ENCODE assay signal across 8 mouse cellular contexts in the genomic region with DNA sequence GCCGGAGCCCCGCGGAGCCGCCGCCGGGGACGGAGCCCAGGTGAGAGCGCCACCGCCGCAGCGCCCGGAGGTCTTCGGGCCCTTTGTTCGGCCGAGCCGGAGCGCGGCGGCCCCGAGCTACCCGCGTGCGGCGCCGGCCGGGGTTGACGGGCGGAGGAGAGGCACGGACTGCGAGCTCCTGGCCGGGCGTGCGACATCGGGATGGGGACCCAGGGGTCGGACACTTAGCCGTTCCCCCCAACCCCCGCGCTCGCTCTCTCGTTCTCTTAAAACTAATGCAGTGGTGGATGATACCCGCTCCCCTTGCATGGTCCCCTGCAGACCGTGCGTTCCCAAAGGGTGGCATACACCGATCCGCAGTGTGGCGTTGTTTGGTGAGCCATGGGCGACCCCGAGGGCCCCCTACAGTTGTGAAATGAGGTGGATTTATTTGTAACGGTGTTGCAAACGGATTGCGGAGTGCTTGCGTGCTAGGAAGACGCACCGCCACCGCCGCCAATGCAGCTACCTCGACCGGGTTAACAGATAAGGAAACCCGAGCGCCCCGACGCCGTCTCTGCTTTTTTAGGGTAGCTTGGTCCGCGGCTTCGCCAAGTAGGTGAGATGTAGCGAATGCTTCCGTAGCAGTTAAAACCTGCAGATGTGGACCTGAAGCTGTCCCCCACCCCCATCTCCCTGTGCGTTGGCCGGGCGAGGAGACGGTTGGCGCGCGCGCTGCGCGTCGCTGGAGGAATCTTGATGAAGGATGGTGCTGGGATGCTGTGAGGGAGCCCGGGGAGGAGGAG. TPM values are rescaled to one million over a fixed set of nuclear protein-coding genes. Genes with fewer than 3 reads are reported as not detected.
DNase-seq lines count a peak whose midpoint lies in the region; ATAC-seq and TF ChIP-seq lines count a peak whose summit lies in the region.

No protein-coding gene starts in this region.

- H3K4me2 ChIP-seq in forebrain, embryonic 12.5 days: peak overlapping the region; percentile 77
- peak overlapping the region; percentile 93 for H3K4me2 ChIP-seq in heart, embryonic 16.5 days (ENCODE audit: low read depth, low read length)
- peak overlapping the region; percentile 81 for H3K4me2 ChIP-seq in liver, postnatal 0 days (ENCODE audit: low read depth, low read length)

- peak overlapping the region; percentile 96 for H3K4me3 ChIP-seq in ES-Bruce4 (ENCODE audit: low read depth, low read length)
- H3K4me3 ChIP-seq in forebrain, embryonic 12.5 days (replicated peaks): peak overlapping the region; percentile 97
- H3K4me3 ChIP-seq in heart, embryonic 16.5 days (ENCODE audit: low read length): peak overlapping the region; percentile 91
- peak overlapping the region; percentile 80 for H3K4me3 ChIP-seq in liver, postnatal 0 days (ENCODE audit: low read depth, low read length)
- peak overlapping the region; percentile 98 for H3K4me3 ChIP-seq in olfactory bulb, adult 2 months (ENCODE audit: insufficient read depth, low read depth, low read length)

- ATAC-seq in forebrain, embryonic 12.5 days (ENCODE audit: low FRiP score): peak; percentile 3; the same call in 1 of the 2 replicates
- 0 out of 2 replicates have a peak, but pooled peaks have one; percentile 1 for ATAC-seq in heart, embryonic 16.5 days (replicated peaks; ENCODE audit: extremely low read depth, insufficient read depth, low FRiP score)
- ATAC-seq in liver, postnatal 0 days: no peak

- peak overlapping the region; percentile 96 for H3K9ac ChIP-seq in ES-Bruce4 (ENCODE audit: low read depth, poor library complexity, severe bottlenecking)
- peak overlapping the region; percentile 100 for H3K9ac ChIP-seq in forebrain, embryonic 12.5 days
- peak overlapping the region; percentile 98 for H3K9ac ChIP-seq in heart, embryonic 16.5 days (ENCODE audit: low read length)
- peak overlapping the region; percentile 90 for H3K9ac ChIP-seq in liver, postnatal 0 days (replicated peaks)

- H3K27ac ChIP-seq in ES-Bruce4 (ENCODE audit: insufficient read depth, low read length): 0 out of 2 replicates have a peak overlapping the region, but pooled peaks have one; percentile 17
- H3K27ac ChIP-seq in forebrain, embryonic 12.5 days: peak overlapping the region; percentile 98
- peak overlapping the region; percentile 96 for H3K27ac ChIP-seq in heart, embryonic 16.5 days (ENCODE audit: low read length)
- peak overlapping the region; percentile 95 for H3K27ac ChIP-seq in liver, postnatal 0 days (ENCODE audit: low read depth)
- H3K27ac ChIP-seq in olfactory bulb, adult 2 months (ENCODE audit: insufficient read depth, low read depth, low read length): peak overlapping the region; percentile 90

- H3K36me3 ChIP-seq in ES-Bruce4 (ENCODE audit: control insufficient read depth, insufficient read depth, low read length, poor library complexity, severe bottlenecking): no peaks in the 10 kb centered on the region
- H3K36me3 ChIP-seq in forebrain, embryonic 12.5 days (replicated peaks): no peaks in the 10 kb centered on the region
- no peaks in the 10 kb centered on the region for H3K36me3 ChIP-seq in heart, embryonic 16.5 days (ENCODE audit: control insufficient read depth, insufficient read depth)
- no peaks in the 10 kb centered on the region for H3K36me3 ChIP-seq in liver, postnatal 0 days (replicated peaks; ENCODE audit: insufficient read depth, low read length)

- no peaks in the 10 kb centered on the region for H3K27me3 ChIP-seq in ES-Bruce4 (ENCODE audit: control insufficient read depth, insufficient read depth, low read length, poor library complexity, severe bottlenecking)
- H3K27me3 ChIP-seq in forebrain, embryonic 12.5 days: peaks cover 20% of the 10 kb centered on the region
- H3K27me3 ChIP-seq in heart, embryonic 16.5 days (ENCODE audit: control insufficient read depth, insufficient read depth, low read length): no peaks in the 10 kb centered on the region; the same call in 1 of the 2 replicates
- H3K27me3 ChIP-seq in liver, postnatal 0 days (ENCODE audit: insufficient read depth, low read length): peaks cover 11% of the 10 kb centered on the region

- no peak for TF ChIP-seq CTCF in ES-Bruce4 (IDR thresholded peaks at IDR 0.05; ENCODE audit: low read depth, low read length)
- no peak for TF ChIP-seq CTCF in liver, postnatal 0 days (IDR thresholded peaks at IDR 0.05; ENCODE audit: low read depth)
- no peak for TF ChIP-seq CTCF in olfactory bulb, adult 2 months (IDR thresholded peaks at IDR 0.05; ENCODE audit: insufficient read depth, low read depth, low read length)

- no peak for TF ChIP-seq EP300 in ES-Bruce4 (IDR thresholded peaks at IDR 0.05; ENCODE audit: insufficient read depth, low read depth, low read length)
- no peak for TF ChIP-seq EP300 in liver, postnatal 0 days (IDR thresholded peaks at IDR 0.05; ENCODE audit: low read depth)

- peak; percentile 44 for DNase-seq in c-Kit-positive CD71-positive TER-119-positive erythroid progenitor cells, embryonic 14.5 days (ENCODE audit: low spot score)
- DNase-seq in kidney, postnatal 4 days: peak; percentile 64 to 73
- DNase-seq in liver, postnatal 0 days: peak; percentile 61
- peak; percentile 61 for DNase-seq in thymus, postnatal 0 days (ENCODE audit: low spot score)

- WGBS in forebrain, embryonic 12.5 days: under 1% methylated on average over 73 of the region's 80 CpGs
- under 1% methylated on average over 79 of the region's 80 CpGs for WGBS in heart, embryonic 16.5 days
- under 1% methylated on average over 77 of the region's 80 CpGs for WGBS in liver, postnatal 0 days (ENCODE audit: insufficient replicate concordance)
- WGBS in olfactory bulb, adult 2 months: under 1% methylated on average over 80 of the region's 80 CpGs

- no peak for TF ChIP-seq POLR2A in ES-Bruce4 (IDR thresholded peaks at IDR 0.05; ENCODE audit: insufficient read depth, low read length)
- TF ChIP-seq POLR2A in olfactory bulb, adult 2 months (IDR thresholded peaks at IDR 0.05; ENCODE audit: insufficient read depth, low read depth, low read length): 0 out of 2 replicates have a peak, but pooled peaks have one; percentile 22

- H3K4me1 ChIP-seq in ES-Bruce4 (ENCODE audit: control insufficient read depth, insufficient read depth, low read length): no peaks in the 10 kb centered on the region
- peaks cover 44% of the 10 kb centered on the region for H3K4me1 ChIP-seq in forebrain, embryonic 12.5 days
- peaks cover 25% of the 10 kb centered on the region for H3K4me1 ChIP-seq in heart, embryonic 16.5 days (ENCODE audit: control insufficient read depth, insufficient read depth, low read length)
- peaks cover 27% of the 10 kb centered on the region for H3K4me1 ChIP-seq in liver, postnatal 0 days (ENCODE audit: insufficient read depth)
- H3K4me1 ChIP-seq in olfactory bulb, adult 2 months (ENCODE audit: control insufficient read depth, insufficient read depth, low read length): peaks cover 6% of the 10 kb centered on the region; the same call in 1 of the 2 replicates

- no peaks in the 10 kb centered on the region for H3K9me3 ChIP-seq in ES-Bruce4 (replicated peaks; ENCODE audit: control insufficient read depth, insufficient read depth, low read length, poor library complexity, severe bottlenecking)
- no peaks in the 10 kb centered on the region for H3K9me3 ChIP-seq in forebrain, embryonic 12.5 days
- H3K9me3 ChIP-seq in heart, embryonic 16.5 days (replicated peaks; ENCODE audit: control insufficient read depth, low read length): no peaks in the 10 kb centered on the region
- no peaks in the 10 kb centered on the region for H3K9me3 ChIP-seq in liver, postnatal 0 days (ENCODE audit: low read length)

RNA-seq across cellular contexts. Expression of gene Tnrc6c, which starts 1.4 kb away (rescaled TPM):
- 28.6 and 28.7 TPM in 2 replicates for polyA plus RNA-seq in ES-Bruce4 (2011; ENCODE audit: insufficient read depth, insufficient read length, low read depth, missing spikeins)
- polyA plus RNA-seq in forebrain, embryonic 12.5 days (2016; fragmentation: Nextera tagmentation; extraction: Ambion mirVana): 23.7 and 25.0 TPM in 2 replicates
- 6.1 and 6.5 TPM in 2 replicates for polyA plus RNA-seq in heart, embryonic 16.5 days (2015; fragmentation: Nextera tagmentation; extraction: Ambion mirVana)
- 2.8 and 3.0 TPM in 2 replicates for polyA plus RNA-seq in liver, postnatal 0 days (2015; fragmentation: Nextera tagmentation; extraction: Ambion mirVana)
- polyA plus RNA-seq in olfactory bulb, adult 2 months (2012; ENCODE audit: insufficient read depth, insufficient read length, low replicate concordance, missing spikeins): not detected in 2 replicates
- 13.2 and 18.7 TPM in 2 replicates for polyA plus RNA-seq in thymus, postnatal 0 days (2015; fragmentation: Nextera tagmentation; extraction: Ambion mirVana)

Comparison
In these comparisons a context has a peak if more than half of its experiments do, and no peak if none do; other contexts are left out.
1. H3K27ac ChIP-seq: peak in every context shown above with its lines; median percentile 98 in forebrain, embryonic 12.5 days; 96 in heart, embryonic 16.5 days; 95 in liver, postnatal 0 days; 90 in olfactory bulb, adult 2 months; 17 in ES-Bruce4.